Mouse (Mus musculus) heart, postnatal 0 days (tissue): ENCODE results near the gene Ifi206.

Experiments used
- CTCF ChIP-seq: IDR thresholded peaks from 2 replicates; pipeline ENCODE4 v1.5.1; 2016; ENCODE audit warnings: antibody characterized with exemption, control low read depth, low read depth
- EP300 ChIP-seq: IDR thresholded peaks from 2 replicates; pipeline ENCODE4 v1.6.1; 2016; ENCODE audit warnings: antibody characterized with exemption, low read depth

GRCm38 (mm10) chr1:173451665-173452064 is 39.2 kb downstream of the Ifi206 start:
- no peak for TF ChIP-seq EP300
- TF ChIP-seq CTCF, result no peak
